Mouse (Mus musculus) left cerebral cortex, adult 6 months (tissue): ENCODE measurements around the gene Zc2hc1b. TPM values are rescaled to one million over a fixed set of nuclear protein-coding genes. Genes with fewer than 3 reads are reported as not detected.

Experiments used
- long read RNA-seq, 2 experiments: library from polyadenylated mRNA; unstranded; transcript quantifications; one replicate each; pipeline ENCODE4 v2.0.0; 2019 to 2020
- polyA plus RNA-seq: library from polyadenylated mRNA; unstranded; fragments of <200 nt; fragmentation: Nextera tagmentation; gene quantifications from 2 replicates; pipeline ENCODE4 v1.2.3, GENCODE M21; 2021

The Zc2hc1b gene
- polyA plus RNA-seq, result not detected in 2 replicates
- long read RNA-seq, experiment 1, result 0 reads
- long read RNA-seq, experiment 2, result 0 reads

DNA sequence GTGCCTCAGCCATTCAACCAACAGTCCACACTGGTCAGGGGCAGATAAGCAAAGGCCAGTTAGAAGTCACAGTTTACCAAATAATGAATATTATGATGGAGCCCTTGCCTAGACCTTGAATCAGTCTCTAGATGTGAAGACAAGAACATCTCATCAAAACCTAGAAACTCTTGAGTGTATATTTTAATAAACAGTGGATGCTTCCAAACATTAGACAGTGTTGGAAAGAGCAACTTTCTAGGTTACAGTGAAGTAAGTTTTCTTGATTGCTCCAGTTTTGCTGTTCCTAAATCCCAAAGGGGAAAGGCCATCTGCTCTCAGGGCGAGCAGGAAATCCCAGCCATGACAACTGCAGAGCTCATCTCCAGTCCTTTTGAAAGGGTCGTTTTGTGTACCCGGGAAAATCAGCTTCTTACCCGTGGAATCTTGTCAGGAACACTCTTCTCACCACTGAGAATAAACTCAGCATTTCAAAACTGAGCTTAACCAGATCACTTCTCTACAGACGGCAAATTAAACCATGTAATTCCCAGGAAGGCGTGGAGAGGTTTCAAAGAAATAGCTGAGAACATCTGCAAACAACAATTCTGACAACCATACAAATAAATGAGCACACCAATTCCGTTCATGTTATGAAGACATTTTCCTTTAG lies at the start of gene Zc2hc1b:
Zc2hc1b (minus strand) TSS at position 51 of the 652 bp plus-strand sequence.

GRCm38 (mm10) chr10:13192731-13193351 lies 15.0 kb upstream of the Zc2hc1b start, which contains the start of gene Ltv1:
Ltv1 (minus strand) TSS chr10:13193168.

Other genes with a start within 250 kb of the Zc2hc1b start
- 0.18 TPM in 2 replicates for gene Stx11, start 213.7 kb downstream of the Zc2hc1b start, polyA plus RNA-seq
- 54.0 and 65.1 TPM in 2 replicates for gene Sf3b5, start 172.7 kb downstream of the Zc2hc1b start, polyA plus RNA-seq
- 8.5 and 13.8 TPM in 2 replicates for gene Plagl1, start 117.5 kb downstream of the Zc2hc1b start, polyA plus RNA-seq
- 15.9 and 17.5 TPM in 2 replicates for gene Ltv1, start 15.1 kb upstream of the Zc2hc1b start, polyA plus RNA-seq